Mouse (Mus musculus) bone marrow, adult 2 months (tissue): ENCODE results near the gene Acsm1.

Experiments used
- CTCF ChIP-seq: fragments of 200-500 bp; IDR thresholded peaks from 2 replicates; pipeline ENCODE4 v1.5.1; 2011; ENCODE audit warnings: low read length, control low read depth; ENCODE audit not compliant: control insufficient read depth, insufficient read depth
- POLR2A ChIP-seq: fragments of 200-500 bp; IDR thresholded peaks from 2 replicates; pipeline ENCODE4 v1.6.1; 2011; ENCODE audit warnings: low read depth, mild to moderate bottlenecking, control low read depth, low read length, borderline replicate concordance; ENCODE audit not compliant: control insufficient read depth

GRCm38 (mm10) chr7:119667893-119668292 is 61.1 kb downstream of the Acsm1 start:
- TF ChIP-seq CTCF, result no peak
- TF ChIP-seq POLR2A, result no peak
